Mouse (Mus musculus) cerebellum, adult 8-10 months (tissue): ENCODE results near the gene Lrrc42.

ENCODE experiments used
- DNase-seq: peaks from one replicate; pipeline ENCODE4 v3.0.0; 2022

The Lrrc42 gene

GRCm38 (mm10) chr4:107247110-107247509, 6.2 kb downstream of the Lrrc42 start:
- DNase-seq, result no peak

- no peak for DNase-seq
Observed at GRCm38 (mm10) chr4:107246040-107246439, 7.3 kb downstream of the Lrrc42 start.

GRCm38 (mm10) chr4:107245368-107245767, 8.0 kb downstream of the Lrrc42 start:
- no peak for DNase-seq

GRCm38 (mm10) chr4:107243365-107244333, 9.7 kb downstream of the Lrrc42 start:
- DNase-seq, result no peak

- no peak for DNase-seq
Observed at GRCm38 (mm10) chr4:107240196-107240595, 13.1 kb downstream of the Lrrc42 start.

- DNase-seq, result no peak
Observed at GRCm38 (mm10) chr4:107238253-107238652, 15.1 kb downstream of the Lrrc42 start.

GRCm38 (mm10) chr4:107232219-107232618, 21.1 kb downstream of the Lrrc42 start:
- no peak for DNase-seq

- no peak for DNase-seq
Observed at GRCm38 (mm10) chr4:107226313-107226712, 27.0 kb downstream of the Lrrc42 start.

- DNase-seq, result no peak
Observed at GRCm38 (mm10) chr4:107223225-107224204, 29.8 kb downstream of the Lrrc42 start.

- DNase-seq, result no peak
Observed at GRCm38 (mm10) chr4:107221524-107221923, 31.8 kb downstream of the Lrrc42 start.

GRCm38 (mm10) chr4:107217574-107217973, 35.8 kb downstream of the Lrrc42 start:
- DNase-seq, result no peak

GRCm38 (mm10) chr4:107213279-107214011, 39.9 kb downstream of the Lrrc42 start:
- DNase-seq, result no peak

GRCm38 (mm10) chr4:107211936-107212335, 41.4 kb downstream of the Lrrc42 start:
- DNase-seq, result no peak

- DNase-seq, result no peak
Observed at GRCm38 (mm10) chr4:107211465-107211864, 41.9 kb downstream of the Lrrc42 start.

GRCm38 (mm10) chr4:107210483-107211097, 42.7 kb downstream of the Lrrc42 start:
- DNase-seq, result no peak

- no peak for DNase-seq
Observed at GRCm38 (mm10) chr4:107208880-107209279, 44.5 kb downstream of the Lrrc42 start, which contains the start of gene Ldlrad1. TSS of gene Ldlrad1 (plus strand) at chr4:107209180.

- DNase-seq, result no peak
Observed at GRCm38 (mm10) chr4:107207016-107207415, 46.3 kb downstream of the Lrrc42 start.

- DNase-seq, result no peak
Observed at GRCm38 (mm10) chr4:107203001-107203400, 50.3 kb downstream of the Lrrc42 start.

GRCm38 (mm10) chr4:107201779-107202178, 51.6 kb downstream of the Lrrc42 start:
- DNase-seq, result no peak

- no peak for DNase-seq
Observed at GRCm38 (mm10) chr4:107198072-107198471, 55.3 kb downstream of the Lrrc42 start.

GRCm38 (mm10) chr4:107196454-107196853, 56.9 kb downstream of the Lrrc42 start:
- no peak for DNase-seq

GRCm38 (mm10) chr4:107193841-107194240, 59.5 kb downstream of the Lrrc42 start:
- no peak for DNase-seq
